Mouse (Mus musculus) left cerebral cortex, adult 9 months (tissue): ENCODE results near the gene Ppp2r5d.

Experiments used
- DNase-seq, 2 experiments: peaks; one replicate each; pipeline ENCODE4 v3.0.0; 2022; ENCODE audit warnings: low spot score in 2 of 2

The Ppp2r5d gene

DNA sequence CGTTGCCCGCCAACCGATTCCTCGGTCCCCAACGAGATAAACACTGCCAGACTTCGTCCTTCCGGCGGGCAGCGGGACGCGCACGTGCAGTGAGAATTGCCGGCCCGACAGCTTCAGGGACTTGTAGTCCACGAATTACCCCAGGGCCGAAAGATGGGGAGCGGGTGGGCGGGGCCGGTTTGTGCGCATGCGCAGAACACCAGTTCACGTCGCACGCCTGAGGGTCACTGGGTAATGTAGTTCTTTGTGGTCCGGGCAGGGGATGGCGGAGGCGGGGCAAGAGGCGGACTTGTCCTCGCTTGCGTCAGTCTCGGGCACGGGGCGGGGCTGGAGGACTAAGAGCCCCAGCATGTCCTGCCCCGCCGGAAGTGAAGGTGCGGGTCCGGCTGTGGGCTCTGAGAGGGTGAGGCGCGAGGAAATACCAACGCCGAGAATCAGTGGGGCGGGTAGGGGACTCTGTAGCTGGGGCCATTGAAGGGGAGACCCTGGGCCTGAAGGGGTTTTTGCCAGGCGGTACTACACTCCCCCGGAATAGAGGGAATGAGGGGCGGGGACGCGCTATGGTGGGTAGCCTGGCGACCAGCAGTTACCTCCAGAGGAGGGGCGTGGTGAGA lies 24.0 kb downstream of the Ppp2r5d start, which contains the start of gene Klhdc3:
Gene Klhdc3, minus strand, starts transcription at position 155 of the 614 bp plus-strand sequence.
- peak; percentile 95 to 96 for DNase-seq

DNA sequence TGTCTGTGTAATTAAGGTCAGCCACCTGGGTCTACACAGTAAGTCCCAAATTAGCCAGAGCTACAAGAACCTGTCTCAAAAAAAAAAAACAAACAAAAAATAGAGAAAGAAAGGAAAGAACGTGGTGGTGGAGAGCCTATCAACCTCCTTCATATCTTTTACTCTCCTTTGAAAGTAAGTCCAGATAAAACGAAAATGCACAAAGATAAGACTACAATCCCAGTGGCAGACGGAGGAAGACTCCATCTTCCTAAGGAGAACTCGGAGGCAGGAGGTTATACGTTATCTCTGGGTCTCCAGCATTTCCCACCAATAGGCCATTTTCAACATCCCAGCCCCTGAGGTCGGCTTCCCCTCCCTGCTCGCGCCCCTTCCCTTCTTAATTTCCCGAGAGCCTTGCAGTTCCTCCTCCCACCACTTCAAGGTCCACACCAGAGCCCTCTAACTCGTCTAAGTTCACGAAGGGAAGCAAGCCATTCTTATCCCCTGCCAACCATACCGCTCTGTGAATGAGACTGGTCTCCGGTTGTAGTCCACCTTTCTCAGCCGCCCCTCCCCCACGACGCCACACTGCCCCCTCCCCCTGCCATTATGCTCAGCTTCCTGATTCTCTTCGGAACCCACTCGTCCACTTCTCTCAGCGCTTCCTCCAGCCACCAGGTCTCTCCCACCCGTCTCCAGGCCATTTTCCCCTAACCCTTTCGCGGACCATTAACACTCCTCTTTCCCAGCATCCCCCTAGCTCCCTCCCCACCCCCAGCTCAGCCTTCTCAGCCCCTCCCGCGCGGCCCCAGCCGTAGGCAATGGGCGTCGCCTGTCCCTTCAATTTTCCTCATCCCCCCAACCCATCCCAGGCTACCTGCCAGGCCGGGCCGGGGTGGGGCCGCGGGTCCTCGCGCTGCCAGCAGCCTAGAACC lies 24.8 kb downstream of the Ppp2r5d start:
- no peak for DNase-seq

DNA sequence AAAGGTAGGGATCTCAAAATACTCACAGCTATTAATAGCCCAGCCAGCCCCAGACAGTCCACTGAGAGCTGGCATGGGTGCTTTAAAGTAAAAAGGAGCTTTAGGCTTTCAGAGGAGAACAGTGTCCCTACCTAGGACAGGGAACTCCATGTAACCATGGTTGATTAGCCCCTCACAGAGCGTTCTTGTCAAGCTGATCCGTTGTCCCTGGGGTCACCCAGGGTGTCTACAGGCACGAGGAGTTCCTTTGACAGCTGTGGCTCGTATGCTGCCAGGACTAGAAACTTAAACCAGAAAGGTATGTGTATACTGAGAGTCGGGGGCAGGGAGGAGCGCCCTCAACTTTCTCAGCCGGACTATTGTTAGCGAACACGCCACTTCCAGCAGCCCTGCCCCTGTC lies 26.0 kb downstream of the Ppp2r5d start:
- DNase-seq: no peak

DNA sequence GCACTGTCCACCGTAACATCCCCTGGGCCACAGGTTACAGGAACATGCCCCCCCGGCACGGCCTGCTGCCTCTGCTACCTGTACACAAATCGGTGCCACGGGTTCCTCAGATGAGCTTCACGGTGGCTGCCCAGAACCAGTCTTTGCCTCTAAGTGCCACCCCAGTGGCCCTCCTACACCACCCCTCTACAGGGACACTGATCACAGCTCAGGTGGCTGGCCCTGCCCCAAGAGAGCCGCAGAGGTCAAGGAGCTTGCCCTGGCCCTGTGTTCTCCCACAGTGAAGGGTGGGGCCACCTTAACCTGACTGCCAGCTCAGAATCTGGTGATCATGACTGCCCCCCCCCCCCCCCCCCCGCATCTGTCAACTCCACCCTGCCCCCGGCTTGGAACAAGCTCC lies 26.5 kb downstream of the Ppp2r5d start, which contains the start of gene Mea1:
Gene Mea1, plus strand, starts transcription at position 378 of the 400 bp plus-strand sequence.
- no peak for DNase-seq

DNA sequence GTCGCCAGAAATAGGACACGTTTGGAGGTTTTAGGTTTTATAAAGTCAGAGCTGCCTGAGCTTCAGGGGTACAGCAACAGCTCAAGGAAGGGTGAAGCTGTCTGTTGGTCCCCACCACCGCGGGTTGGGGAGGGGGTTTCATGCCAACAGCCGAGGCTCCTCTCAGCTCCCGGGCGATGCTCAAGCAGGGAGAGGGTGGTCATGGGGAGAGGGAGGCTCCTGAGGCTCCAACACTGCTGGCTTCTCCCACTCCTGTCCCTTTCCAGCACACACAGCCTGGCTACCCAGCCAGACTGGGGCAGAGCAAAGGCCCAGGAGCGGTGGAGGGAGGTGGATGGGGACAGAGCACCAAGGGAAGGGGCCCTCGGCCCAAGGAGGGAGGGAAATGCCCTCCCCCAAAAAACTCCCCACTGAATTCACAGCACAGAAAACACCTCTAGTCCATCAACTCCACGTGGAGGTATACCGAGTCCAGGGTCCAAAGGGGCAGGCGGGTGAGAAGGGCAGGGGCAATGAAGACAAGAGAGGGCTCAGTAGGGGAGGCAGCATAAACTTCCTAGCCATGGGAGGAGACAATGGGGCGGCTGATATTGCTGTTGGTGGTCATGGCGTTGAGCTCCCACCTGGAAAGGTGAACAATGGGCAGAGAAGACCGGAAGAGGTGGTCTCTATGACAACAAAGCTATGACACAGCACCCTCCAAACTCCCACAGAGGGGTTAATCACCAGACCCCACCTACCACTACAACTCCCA lies 30.2 kb downstream of the Ppp2r5d start:
- no peak for DNase-seq

DNA sequence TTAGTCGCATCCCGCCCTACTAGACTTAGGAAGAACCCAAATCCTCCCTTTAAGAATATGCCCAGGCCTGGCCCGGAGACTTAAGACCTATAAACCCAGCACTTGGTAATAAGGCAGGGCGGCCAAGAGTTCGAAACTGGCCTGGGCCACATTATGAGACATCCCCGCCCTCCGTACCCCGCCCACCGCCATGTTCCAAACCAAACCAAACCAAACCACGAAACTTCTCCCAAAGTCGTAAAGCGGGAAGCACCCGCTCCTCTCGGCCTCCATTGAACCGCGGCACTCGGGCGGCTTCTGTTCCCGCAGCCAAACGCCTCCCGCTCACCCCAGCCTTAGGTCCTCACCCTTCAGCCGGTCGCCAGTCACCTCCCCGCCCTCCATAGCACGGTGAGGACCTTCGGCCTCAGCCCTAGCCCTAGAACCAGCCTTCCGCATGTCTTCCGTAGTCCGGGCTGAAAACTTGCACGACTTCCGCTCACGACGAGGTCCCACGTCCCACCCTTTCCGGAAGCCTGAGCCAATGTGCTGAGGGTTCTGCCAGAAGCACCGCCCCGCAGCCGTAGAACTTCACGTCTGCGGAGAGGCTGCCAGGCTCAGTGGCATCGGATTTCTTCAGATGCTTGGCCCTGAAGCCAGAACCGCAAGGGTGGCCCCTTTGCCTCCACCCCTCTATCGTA lies 30.9 kb downstream of the Ppp2r5d start, which contains the start of gene Rrp36:
Gene Rrp36, minus strand, starts transcription at position 503 of the 680 bp plus-strand sequence.
- peak; percentile 69 to 89 for DNase-seq

DNA sequence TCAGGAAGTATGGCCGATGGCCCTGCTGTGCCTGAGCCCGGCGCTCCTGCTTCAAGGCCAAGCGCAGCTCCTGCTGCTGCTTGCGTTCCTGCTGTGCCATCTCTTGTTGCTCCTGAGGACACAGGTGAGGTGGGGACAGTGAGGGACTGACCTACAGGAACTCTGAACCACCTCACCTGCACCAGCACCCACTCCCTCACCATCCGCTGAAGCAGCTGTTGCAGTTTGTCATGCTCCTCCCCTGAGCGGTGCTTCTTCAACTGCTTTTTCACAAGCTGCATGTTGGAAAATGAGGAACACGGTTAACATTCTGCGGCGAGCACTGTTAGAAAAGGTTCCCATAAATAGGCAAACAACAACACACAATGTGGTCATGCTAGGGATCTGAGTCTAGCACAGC lies 35.0 kb downstream of the Ppp2r5d start:
- no peak for DNase-seq

DNA sequence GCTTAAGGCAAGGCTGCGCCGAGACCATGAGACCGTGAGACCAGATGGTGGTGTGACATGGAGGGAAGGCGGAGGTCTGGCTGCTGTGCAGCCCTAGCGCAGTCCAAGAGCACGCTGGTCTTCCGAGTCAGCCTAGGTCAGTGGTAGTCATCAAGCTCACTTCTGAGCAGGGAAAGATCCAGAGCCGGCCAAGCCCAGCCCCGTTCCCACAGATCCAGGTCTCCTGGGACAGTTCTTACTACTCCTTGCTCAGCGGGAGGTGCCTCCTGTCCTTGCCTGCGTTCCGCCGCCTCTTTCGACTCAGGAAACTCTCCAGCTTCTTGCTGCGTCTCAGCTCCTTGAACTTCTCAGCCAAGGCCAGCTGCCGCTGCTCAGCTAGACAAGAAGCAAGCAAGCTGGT lies 37.2 kb downstream of the Ppp2r5d start:
- no peak for DNase-seq

DNA sequence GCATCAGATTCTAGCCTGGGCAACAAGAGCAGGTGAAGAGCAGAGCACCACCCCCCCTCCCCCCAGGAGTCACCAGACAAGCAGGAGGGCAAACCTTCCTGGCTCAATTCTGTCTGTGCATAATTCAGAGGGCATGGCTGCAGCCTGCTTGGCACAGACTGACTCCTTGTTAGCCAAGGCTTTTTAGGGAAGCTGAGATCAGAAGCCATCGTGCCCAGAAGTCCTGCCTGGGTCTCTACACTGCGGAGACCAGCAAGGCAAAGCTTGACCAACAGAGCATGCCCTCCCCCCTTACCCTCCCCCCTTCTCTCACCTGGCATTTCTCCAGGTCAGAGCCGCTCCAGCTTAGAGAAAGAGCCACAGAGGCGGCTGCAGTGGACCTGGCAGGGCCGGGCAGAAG lies 42.2 kb downstream of the Ppp2r5d start:
- no peak for DNase-seq

DNA sequence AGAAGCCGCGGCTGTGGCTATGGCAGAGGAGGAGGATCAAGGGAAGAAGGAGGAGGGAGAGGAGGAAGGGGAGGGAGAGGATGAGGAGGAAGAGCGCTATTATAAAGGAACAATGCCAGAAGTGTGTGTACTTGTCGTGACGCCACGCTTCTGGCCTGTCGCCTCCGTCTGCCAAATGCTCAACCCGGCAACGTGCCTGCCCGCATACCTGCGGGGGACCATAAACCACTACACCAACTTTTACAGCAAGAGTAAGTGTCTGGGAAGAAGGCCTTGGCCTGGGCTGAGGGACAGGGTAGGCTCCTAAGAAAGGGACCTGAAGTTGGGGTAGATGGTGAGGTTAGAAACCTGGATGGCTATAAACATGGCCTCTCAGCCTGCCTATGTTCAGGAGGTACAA lies 42.9 kb downstream of the Ppp2r5d start:
- no peak for DNase-seq

DNA sequence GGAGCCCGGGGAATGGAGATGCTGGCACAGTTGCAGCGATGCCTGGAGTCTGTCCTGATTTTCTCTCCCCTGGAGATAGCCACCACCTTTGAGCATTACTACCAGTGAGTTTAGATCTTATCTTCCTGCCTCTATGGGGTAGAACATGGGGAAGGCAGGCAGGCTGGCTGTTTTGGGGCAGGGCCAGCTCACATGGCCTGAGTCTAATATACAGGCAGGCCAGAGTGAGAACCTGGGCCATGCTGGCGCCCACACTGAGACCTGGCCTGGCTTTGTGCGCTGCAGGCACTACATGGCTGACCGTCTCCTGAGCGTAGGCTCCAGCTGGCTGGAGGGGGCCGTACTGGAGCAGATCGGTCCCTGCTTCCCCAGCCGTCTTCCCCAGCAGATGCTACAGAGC lies 43.6 kb downstream of the Ppp2r5d start:
- DNase-seq: no peak

DNA sequence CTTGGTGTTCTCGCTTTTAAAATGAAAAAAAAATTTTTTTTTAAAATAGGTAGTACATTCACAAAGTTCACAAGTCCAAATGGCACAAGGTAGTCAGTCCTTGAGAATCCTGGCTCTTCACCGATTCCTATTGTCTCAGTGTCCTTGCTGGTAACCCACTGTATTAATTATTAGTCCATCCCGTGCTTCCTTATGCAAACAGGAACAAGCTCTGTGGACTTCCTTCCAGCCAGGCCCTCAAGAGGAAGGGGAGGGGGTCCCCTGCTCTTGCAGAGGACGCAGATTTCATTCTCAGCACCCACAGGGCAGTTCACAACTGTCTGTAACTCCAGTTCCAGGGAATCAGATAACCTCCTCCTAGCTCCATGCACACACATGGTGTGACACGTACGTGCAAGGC lies 48.9 kb downstream of the Ppp2r5d start:
- DNase-seq: no peak

DNA sequence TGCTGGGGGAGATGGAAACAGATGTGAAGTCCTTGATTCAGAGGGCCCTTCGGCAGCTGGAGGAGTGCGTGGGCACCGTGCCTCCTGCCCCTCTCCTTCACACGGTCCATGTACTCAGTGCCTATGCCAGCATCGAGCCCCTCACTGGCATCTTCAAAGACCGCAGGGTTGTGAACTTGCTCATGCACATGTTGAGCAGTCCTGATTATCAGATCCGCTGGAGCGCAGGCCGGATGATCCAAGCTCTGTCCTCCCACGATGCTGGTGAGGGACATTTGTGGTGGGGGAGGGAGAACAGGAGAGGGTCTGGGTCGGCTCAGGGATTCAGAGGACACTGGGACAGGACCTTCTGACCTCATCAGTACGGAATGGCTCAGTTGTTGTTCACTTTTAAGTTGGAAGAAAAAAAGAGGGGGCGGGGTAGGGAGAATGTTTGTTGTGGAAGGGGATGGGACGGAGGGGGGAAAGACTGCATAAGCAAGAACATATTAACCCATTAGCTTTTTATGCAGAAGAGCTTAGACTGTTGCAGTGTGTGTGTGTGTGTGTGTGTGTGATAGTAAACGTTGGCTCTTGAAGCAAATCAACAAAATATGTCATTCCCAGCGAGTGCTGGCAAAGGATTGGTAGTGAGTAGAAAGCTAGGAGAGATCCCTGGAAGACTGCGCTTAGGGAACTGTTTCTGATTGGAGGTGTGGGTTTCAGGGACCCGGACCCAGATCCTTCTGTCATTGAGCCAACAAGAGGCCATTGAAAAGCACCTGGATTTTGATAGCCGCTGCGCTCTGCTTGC lies 53.0 kb downstream of the Ppp2r5d start:
- DNase-seq: no peak

DNA sequence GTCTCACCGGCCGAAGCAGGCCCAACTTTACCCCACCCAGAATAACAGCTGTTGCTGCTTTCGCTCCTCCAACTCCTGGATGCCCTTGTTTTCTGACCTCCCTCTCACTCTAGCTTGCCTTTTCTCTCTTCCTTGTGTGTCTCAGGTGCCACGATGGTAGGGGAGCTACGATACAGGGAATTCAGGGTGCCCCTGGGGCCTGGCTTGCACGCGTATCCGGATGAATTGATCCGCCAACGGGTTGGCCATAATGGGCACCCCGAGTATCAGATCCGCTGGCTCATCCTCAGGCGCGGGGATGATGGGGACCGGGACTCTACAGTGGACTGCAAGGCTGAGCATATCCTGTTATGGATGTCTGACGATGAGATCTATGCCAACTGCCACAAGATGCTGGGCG lies 53.6 kb downstream of the Ppp2r5d start:
- DNase-seq: no peak

DNA sequence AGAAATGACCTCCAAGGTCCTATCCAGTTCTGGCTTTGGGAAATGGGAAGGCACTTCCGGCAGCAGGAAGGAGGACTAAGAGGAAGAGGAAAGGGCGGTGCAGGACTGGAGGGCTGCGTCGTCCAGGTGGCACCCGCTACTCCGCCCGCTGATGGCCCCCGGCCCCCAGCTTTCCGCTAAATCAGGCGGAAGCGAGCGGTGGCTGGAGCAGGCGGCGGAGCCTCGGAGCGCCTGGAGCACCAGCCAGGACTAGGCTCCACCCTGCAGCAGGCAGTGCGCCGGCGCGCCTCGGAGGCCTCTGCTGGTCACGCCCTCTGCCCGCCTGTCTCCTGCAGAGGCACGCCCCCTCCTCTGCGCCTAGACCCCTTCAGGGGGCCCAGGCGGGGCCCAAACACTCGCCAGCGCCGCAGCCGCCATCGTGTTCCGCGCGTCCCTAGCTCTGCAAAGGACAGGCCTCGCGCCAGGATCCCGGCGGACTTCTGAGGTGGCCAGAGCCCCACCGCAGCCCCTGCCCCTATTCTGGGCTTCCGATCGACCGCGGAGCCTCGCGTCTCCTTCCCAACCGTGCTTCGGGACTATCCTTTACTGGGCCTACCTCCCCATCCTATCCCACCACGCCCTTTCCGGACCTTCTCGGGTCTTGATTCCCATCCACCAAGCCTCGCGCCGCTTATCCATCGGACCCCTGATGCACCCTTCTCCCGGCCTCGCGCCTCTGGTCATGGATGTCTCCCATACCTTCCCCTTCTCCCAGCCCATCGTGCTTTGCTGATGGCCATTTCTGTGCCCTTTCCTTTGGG lies 54.5 kb downstream of the Ppp2r5d start, which contains the start of gene Cul7:
Gene Cul7, plus strand, starts transcription at position 106 of the 800 bp plus-strand sequence.
- peak; percentile 79 to 87 for DNase-seq

DNA sequence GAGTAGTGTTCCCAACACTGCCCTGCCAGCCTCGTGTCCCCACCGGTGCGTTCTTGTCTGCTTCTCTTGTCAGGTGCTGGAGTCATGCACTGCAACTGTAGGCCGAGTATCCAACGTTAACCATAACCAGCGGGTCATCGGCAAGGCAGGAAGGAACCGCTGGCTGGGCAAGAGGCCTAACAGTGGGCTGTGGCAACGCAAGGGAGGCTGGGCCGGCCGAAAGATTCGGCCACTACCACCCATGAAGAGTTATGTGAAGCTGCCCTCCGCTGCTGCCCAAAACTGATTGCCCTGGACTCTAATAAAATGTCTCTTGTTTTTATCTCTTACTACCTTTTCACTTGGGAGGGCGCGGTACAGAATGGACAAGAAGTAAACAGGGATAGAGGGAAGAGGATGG lies 55.1 kb downstream of the Ppp2r5d start:
- no peak for DNase-seq

DNA sequence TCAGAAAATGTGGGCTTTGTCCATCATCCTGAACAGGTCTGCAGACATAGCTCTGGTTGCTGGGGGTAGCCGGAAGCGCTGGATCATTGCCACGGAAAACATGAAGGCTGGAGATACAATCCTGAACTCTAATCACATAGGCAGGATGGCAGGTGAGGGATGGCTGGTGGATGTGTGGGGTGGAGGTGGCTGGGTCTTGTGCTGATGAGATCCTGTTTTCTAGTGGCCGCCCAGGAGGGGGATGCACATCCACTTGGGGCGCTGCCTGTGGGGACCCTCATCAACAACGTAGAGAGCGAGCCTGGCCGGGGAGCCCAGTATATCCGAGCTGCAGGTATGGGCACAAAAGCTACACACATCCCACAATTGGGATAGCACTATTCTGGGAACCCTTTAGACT lies 56.5 kb downstream of the Ppp2r5d start:
- DNase-seq: no peak

DNA sequence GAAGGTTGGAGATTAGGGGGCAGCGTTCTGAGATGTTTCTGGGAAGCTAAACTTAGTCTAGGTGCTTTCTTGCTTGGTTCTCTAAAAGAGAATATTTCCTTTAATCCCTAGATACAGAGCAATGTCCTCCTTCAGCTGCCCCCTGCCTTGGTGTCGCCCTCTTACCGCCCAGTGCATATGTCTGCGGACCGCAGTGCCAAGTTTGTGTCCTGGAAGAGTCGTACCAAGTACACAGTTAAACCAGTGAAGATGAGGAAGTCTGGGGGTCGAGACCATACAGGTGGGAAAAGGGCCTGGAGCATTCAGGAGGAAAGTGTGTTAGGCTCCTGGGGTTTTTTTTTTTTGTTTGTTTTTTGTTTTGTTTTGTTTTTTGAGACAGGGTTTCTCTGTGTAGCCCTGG lies 57.6 kb downstream of the Ppp2r5d start:
- DNase-seq: no peak

DNA sequence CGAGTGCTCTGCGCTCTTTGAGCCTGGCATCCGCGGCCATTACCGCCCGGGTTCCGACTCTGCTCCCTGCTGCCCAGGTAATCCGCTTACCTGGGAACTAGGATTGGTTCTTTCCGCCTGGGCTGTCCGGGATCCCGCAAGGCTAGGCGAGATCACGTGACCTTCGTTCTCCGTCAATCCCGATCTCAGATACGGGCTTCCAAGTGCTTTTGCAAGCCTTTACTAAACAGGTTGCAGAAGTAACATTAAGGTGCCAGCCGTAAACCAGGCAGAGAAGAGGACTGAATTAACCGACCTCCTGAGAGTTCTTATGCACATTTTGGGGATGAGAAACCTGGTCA lies 58.6 kb downstream of the Ppp2r5d start:
- DNase-seq: no peak
